Mouse (Mus musculus): ENCODE results near the gene Glud1.
"Not testable (repeated sequence)": the region's sequence is repeated elsewhere in the genome, so short reads cannot be mapped to it uniquely, and the experiment has no call there.

Gene Glud1

DNA sequence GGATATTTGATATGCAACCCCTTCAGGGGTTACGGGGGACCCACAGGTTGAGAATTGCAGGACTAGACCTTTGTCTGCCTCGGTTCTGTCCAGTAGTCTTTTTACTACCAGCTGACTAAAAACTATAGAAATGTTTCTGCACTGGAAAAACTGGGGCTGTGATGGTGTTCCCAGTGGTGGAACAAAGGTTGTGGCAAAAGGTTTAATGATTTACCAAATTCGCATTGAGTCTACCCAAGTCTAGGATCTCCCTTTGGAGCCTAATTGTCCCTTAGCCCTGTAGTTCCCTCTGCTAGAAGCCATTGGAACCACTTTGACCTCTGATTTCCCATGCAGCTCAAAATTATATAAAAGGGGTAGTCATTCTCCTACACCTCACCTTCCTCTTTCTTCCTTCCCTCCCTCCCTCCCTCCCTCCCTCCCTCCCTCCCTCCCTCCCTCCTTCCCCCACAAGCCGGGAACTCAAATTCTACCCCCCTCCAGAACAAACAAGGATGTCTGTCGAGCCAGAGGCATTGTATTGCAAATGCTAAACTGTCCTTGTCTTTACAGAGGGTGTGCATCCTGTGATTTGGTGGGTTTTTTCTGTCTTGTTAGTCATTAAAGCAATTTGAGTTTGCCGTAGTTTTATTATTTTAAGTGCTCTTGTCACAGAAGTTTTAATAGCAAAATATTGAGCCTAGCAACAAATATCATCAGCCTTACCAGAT lies 2.0 kb downstream of the Glud1 start:
- no peak for DNase-seq (ENCODE audit: low read depth, low spot score)

DNA sequence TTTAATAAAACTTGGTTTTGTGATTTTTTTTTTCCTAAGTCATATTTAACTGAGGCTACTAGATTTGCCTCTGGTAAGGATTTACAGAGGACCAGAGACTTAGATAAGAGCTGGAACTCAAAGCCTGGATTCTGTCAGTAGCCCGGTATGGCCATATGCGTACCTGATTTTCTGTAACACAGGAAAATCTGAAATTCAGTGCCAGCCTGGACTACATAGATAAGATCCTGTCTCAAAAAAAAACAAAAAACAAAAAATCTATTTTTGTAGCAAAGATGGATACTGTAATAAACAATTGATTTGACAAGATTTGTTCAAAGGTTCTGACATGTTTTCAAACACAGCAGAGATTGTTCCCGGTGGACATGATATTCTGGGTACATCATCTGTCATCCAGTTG lies 3.1 kb downstream of the Glud1 start:
- DNase-seq (ENCODE audit: low read depth, low spot score), result no peak

DNA sequence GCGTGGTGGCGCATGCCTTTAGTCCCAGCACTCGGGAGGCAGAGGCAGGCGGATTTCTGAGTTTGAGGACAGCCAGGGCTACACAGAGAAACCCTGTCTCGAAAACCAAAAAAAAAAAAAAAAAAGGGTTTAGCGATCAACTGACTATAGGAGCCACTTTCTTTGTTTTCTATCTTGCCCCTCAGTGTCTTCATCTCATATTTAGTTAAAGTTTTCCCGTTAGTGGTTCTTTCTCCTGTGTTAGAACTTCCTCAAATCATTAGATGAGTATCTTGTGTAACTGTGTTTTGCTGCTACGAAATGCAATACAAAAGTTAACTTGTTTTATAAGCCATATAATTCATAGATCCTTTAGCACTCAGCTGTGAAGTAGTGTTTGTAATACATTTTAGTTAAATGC lies 3.9 kb downstream of the Glud1 start:
- DNase-seq (ENCODE audit: low read depth, low spot score), result not testable (repeated sequence)

DNA sequence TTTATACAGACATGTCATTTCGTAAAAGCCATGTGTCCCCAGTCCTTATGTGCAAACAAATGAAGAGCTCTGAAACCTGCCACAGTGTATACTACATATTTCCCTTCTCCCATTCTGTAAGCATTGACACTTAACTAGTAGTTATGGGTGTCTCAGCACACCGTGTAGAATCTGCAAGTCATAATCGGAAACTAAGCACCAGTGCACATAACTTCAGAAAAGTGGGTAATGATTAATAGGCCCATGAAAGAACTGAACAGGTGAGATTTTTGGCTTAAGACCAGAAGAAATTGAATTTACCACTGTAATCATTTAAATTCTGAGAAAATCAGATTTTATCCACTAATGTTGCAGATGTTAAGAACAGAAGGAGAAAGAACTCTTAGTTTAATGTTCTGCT lies 4.3 kb downstream of the Glud1 start:
- no peak for DNase-seq (ENCODE audit: low read depth, low spot score)

DNA sequence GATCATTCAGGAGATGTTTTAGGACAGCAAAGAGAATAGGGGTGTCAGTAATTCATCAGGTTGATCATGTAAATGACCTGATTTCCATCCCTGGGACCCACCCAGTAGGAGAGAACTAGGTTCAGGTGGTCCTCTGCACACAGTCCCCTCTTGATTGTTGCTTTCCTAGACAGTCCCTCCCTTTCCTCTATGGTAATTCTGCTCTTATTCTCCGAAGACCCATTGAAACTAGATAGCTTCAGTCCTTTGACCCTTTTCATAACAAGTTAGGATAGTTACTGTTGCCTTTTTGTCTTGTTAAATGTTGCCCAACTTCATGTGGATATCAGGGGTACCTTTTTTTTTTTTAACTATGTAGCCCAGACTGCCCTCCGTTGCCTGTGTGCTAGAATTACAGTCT lies 5.8 kb downstream of the Glud1 start:
- no peak for DNase-seq (ENCODE audit: low read depth, low spot score)

DNA sequence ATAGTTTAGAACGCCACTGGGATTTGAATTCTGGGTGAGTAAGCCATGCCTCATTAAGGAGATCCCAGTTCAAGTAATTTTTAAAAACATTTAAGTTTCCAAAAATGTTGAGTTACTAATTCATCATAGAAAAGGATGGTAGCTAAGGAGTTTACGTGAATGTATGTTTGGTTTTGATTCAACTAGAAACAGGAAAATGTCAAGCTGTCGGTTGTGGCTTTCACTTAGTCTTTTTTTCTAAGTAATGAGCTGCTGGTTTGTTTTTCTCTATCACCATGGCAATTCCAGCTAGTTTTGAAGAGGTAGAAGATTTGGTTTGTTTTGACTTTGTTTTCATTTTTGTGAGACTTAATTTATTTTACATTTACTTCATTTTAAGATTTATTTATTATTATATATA lies 6.9 kb downstream of the Glud1 start:
- DNase-seq (ENCODE audit: low read depth, low spot score), result no peak

DNA sequence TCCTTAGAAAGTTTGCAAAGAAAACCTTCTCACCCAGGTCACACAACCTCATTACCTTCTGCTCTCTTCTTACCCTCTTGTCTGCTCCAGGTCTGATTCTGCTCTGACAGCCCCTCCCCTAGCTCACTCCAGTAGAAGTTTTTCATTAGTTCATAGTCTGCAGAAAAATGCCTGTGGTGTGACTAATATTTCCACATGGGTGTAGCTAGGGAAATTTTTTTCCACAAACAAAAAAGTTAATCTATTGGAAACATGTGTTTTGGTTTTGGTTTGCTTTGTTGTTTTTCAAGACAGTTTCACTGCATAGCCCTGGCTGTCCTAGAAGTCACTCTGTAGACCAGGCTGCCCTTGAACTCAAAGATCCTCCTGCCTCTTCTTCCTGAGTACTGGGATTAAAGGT lies 7.6 kb downstream of the Glud1 start:
- no peak for DNase-seq (ENCODE audit: low read depth, low spot score)

DNA sequence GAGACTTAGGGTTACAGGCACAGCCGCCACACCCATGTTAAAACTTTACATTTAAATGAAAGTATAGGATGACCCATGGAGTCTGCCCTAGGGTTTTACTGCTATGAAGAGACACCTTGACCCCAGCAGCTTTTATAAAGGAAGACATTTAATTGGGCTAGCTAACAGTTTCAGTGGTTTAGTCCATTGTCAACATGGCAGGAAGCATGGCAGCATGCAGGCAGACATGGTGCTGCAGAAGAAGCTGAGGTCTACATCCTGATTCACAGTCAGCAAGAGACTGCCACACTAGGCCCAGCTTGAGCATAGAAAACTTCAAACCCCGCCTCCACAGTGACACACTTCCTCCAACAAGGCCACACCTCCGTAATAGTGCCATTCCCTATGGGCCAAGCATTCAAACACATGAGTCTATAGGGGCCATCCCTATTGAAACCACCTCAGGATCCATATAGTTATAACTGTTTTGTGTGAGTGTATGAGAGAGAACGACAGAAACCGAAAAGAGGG lies 13.1 kb downstream of the Glud1 start:
- DNase-seq (ENCODE audit: low read depth, low spot score), result no peak

DNA sequence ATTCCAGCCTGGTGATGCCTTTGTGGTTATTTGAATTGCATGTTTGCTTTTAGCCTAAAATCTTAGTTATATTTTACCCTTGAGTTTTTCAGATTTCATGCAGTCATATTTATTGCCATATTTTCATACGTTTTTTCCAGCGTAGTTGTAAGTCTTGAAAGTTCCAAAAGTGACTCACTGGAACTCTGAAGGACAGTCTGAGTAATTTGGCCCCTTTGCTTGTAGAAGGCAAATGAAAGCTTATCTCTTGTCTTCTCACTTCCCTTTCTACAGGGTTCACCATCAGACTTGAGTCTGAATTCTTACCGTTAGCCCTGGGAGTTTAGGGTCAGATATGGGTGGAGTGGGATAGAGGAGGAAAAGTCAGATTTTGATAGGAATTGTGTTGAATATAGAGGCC lies 16.1 kb downstream of the Glud1 start:
- no peak for DNase-seq (ENCODE audit: low read depth, low spot score)

DNA sequence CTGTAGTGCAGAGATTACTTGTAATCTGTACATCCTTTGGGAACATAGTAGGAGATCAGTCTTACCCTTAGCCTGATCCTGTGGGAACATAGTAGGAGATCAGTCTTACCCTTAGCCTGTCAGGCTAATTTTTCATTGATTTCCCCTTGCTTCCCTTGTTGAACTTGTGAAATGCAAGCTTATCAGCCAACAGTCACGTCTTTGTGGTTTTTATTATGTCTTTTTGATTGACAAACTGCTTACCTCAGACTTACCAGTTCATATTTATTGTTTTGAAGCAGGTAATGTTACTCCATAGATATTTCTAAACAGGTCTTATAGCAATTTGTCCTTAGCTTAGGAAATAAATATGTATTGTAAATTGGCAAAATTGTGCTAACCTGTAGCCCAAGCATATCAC lies 17.1 kb downstream of the Glud1 start:
- no peak for DNase-seq (ENCODE audit: low read depth, low spot score)

DNA sequence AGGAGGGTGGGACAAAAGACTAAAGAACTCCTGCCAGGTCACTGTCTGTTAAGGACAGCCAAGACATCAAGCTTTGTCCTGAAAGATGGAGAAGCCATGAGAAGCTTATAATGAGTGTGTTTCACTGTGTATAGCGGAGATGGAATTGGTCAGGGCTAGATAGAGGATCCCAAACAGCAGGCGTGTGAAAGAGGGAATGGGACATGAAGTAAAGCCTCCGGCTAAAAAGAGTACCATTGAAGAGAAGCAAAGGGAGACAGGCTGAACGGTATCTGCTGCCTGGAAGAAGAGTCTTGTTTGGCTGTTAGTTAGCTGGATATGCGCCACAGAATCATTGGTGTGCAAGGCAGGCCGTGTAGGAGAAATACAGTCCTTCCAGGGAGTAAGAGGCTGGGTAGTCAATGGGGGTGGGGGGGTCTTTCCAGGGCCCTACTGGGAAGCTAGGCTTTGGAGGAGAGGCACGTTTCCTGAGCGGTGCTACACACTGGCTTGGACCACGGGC lies 20.2 kb downstream of the Glud1 start:
- no peak for DNase-seq (ENCODE audit: low read depth, low spot score)

DNA sequence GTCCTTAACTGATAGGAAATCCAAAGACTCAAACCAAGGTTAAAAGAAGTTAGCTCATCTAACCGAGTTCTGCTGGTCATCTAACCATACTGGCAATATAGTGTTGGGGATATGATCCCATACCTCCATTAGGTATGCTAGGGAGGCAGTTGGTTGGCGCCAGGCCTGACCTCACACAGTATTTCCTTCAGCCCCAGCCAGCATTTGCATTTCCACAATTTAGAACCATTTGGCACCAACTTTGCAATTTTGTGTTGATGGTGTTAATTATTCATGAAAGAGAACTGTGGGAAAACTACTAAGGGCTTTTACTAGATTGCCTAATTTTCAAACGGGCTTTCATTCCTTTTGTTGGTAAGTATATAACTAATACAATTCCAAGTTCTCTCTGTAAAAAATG lies 21.4 kb downstream of the Glud1 start:
- no peak for DNase-seq (ENCODE audit: low read depth, low spot score)

DNA sequence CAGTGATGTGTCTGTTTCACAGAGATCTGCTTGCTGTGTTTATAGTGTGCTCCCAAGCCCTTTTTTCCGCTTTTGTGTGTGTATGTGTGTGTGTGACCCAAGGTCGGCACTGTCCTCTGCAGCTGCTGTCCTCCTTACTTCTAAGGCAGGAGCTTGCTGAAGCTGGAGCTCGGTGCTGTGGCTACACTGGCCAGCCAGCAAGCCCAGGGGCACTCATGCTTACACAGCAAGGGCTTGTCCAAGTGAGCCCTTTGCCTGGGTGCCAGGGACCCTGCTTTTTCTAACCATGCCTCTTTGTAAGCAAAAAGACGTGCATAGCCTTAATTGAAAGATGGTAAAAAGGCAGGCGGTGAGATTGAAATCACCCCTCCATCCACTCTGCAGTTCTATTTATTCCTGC lies 21.9 kb downstream of the Glud1 start:
- no peak for DNase-seq (ENCODE audit: low read depth, low spot score)

DNA sequence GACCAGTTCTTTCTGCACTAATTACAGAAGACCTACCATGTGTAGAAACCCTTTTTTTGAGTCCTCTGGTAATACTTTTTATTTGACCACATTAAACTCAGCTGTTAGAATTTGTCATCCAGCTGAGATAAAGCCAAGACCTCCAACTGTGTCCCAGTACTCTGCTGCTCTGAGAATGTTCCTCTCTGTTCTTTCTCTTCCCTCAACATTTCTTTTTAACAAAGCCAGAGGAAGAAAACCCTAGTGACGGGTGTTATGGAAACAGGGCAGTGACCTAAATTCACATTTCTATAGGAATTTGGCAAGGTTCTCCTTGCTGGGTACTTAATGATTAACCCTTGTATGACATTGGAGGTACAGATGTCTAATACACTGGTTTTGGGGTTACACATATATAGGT lies 28.9 kb downstream of the Glud1 start:
- no peak for DNase-seq (ENCODE audit: low read depth, low spot score)

DNA sequence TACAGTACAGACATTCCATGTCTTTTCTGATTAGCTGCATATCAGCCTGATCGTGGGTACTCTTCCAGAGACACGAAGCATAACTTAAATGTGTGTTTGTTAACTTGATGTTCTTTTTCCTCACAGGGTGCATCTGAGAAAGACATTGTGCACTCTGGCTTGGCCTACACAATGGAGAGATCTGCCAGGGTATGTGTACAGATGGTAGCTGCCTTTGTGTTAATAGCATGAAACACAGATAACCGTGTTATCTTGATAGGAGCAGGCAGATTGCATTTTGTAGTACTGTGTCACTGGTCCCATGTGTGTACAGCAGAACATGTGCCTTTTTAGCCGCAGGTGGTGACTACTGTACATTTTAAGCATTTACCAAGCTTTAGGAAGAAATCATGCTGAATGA lies 31.5 kb downstream of the Glud1 start:
- DNase-seq (ENCODE audit: low read depth, low spot score), result no peak

DNA sequence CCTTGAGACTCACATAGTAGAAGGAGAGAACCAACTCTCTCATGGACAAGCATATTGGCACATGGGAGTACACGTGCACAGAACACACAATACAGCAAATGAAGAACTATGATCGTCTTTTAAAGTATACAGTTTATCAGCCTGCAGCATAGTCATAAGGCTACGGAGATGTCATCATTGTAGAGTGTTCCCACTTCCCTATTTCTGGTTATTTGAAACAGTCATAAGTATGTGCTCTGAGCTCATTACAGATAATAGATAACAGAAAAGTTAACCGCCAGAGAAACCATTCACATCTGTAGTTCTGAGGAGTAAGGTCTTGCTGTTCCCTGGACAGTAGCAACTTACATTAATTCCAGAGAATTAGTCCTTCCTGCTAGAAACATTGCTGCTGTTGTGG lies 32.6 kb downstream of the Glud1 start:
- DNase-seq (ENCODE audit: low read depth, low spot score), result no peak

DNA sequence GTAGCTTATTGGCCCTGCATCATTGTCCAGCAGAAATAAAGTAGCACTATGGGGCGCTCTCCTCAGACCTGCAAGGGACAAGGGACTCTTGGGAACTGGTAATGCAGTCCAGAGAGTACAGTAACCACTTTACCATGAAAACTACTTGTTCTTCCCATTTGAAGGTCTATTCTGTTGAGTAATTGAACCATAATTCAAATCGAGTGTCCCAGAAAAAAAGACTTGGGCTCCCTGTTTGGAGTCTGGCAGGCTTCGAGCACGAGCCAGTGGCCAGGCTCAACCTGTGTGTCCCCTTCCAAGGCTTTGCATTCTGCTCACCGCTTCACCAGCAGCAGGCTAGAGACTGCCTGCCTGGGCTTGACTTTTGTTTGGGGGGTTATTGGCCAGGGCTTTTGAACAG lies 33.8 kb downstream of the Glud1 start:
- DNase-seq (ENCODE audit: low read depth, low spot score), result no peak

DNA sequence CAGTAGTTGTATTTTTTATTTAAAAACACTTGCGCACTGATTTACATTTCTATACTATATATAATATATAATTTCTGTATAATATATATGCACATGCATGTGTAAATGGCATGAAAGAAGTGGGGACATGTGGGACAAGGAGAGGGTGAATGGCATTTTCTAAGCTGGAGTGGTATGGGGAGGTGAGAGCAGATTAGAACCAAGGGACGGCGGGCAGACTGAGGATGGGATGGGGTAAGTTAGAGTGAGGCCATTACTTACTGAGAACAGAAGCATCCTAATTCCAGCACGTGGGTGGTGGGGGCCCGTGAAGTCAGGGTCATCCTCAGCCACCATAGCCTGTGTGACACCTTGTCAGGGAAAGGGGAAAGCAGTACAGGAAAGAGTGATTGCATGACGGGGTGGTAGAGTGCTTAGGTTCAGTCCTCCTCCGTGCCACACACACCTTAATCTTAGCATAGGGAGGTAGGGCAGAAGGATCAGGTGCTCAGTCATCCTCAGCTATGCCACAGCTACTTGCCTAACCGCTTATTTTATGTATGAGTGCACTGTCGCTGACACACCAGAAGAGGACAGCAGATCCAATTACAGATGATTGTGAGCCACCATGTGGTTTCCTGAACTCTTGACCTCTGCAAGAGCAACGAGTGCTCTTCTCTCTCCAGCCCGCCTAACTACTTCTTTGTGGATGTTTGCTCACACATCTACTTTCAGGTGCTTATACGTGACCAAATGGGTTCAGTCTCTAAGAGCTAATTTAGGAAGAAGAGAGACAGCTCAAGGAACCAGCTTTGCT lies 35.4 kb downstream of the Glud1 start:
- DNase-seq (ENCODE audit: low read depth, low spot score), result no peak

DNA sequence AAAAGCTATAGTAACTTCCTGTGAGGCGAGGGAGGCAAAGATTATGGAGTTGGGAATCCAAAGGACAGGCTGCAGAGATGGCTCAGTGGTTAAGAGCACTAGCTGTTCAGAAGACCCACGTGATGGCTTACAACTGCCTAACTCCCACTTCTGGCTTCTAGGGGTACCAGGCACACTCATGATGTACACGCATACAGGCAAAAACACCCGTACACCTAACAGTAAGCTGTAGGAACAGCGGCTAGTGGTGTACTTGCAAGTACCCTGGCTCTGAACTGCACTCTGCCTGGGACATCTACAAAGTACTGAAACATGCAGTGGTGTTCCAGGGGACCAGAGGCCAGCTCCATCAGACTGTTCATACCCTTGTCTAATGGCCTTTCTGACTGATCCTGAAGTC lies 36.6 kb downstream of the Glud1 start:
- no peak for DNase-seq (ENCODE audit: low read depth, low spot score)

DNA sequence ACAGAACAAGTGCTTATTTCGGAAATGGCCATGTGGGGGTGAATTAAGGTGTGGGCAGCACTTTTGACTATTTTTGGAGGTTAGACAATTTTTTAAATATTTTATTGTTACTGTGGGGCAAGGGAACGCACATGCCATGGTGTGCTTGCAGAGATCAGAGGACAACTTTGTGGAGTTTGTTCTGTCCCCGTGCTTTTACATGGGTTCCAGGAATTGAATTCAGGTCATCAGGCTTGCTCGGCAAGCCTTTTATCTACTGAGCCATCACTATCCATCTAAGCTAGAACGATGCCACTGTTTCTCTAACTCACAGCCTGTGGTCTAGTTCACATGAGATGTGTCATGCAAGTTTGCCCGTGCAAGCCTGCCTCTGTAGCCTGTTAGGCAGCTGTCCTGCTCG lies 37.8 kb downstream of the Glud1 start:
- DNase-seq (ENCODE audit: low read depth, low spot score), result no peak

DNA sequence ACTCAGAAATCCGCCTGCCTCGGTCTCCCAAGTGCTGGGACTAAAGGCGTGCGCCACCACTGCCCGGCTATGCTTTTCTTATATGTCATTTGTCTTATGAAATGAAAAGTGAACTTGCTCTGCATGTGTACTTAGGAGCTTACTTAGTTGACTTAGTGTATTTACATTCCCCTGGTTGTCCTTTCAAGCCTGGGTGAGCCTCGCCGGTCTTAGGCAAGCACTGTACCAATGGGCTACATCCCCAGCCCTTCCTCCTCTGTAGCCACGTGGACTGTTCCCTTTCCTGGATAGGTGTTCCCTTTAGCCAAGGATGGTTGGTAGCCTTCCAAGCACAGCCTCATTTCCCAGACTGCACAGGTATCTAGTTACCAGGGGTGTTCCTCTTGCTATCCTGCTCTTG lies 38.5 kb downstream of the Glud1 start:
- no peak for DNase-seq (ENCODE audit: low read depth, low spot score)

DNA sequence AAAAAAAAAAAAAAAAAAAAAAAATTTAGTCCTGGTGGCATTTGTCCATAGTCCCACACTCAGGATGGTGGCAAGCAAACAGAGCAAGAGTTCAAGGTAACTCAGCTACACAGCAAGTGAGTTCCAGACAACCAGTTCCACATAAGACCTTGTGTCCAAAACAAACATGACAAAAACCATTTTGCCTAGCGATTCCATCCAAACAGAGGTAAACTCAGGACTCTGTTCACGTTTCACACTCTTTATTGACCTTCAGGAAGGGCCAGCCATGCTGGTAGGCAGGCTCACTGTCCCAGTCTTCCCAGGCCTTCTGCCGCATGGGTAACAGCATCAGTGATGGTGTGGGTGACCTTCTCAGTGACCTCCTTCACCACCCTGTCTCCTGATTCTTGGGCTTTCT lies 41.1 kb downstream of the Glud1 start:
- DNase-seq (ENCODE audit: low read depth, low spot score), result no peak

DNA sequence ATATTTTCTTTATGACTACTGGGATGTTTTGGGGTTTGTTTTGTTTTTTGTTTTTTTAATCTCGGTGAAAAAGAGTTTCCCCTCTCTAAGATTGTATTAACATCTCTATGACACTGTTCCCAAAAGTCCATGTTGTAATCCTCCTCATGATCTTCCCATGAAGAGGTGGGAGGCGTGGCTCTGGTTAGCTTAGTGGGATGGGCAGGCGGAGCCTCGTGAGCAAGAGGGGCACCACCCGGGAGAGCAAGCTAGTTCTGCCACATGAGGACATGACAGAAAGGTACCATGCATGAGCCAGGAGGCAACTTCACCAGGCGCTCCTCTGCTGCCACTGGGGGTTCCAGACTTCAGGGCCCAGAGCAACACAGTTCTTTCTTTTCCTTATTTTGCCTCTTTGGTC lies 42.0 kb downstream of the Glud1 start:
- DNase-seq (ENCODE audit: low read depth, low spot score), result no peak
